Mouse (Mus musculus): ENCODE results near the gene Gucy2g. TPM values are rescaled to one million over a fixed set of nuclear protein-coding genes. Genes with fewer than 3 reads are reported as not detected.

The Gucy2g gene
- polyA plus RNA-seq, 1 experiment from 2014 or later: 0.05 TPM

- Histone ChIP-seq H3K36me3 (ENCODE audit: control insufficient read depth, insufficient read depth, low read length) (no peaks in the 10 kb centered on the region), H3K9ac (ENCODE audit: low read depth, low read length) (peak overlapping the region; percentile 73), H3K4me3 (ENCODE audit: low read length) (peak overlapping the region; percentile 48), H3K27me3 (ENCODE audit: control insufficient read depth, insufficient read depth, low read length) (no peaks in the 10 kb centered on the region), H3K4me1 (ENCODE audit: control insufficient read depth, insufficient read depth, low read length) (no peaks in the 10 kb centered on the region), H3K4me2 (replicated peaks; ENCODE audit: low read depth, low read length) (peak overlapping the region; percentile 55), H3K9me3 (ENCODE audit: control insufficient read depth, low read length) (no peaks in the 10 kb centered on the region), H3K27ac (ENCODE audit: low read depth, low read length) (peak overlapping the region; percentile 68)
- ATAC-seq (ENCODE audit: low FRiP score, low TSS enrichment): peak; percentile 67
- WGBS: 0% methylated on average over 32 of the region's 32 CpGs
These were observed 12.8 kb upstream of the Gucy2g start for GRCm38 (mm10) chr19:55253570-55254441.

DNA sequence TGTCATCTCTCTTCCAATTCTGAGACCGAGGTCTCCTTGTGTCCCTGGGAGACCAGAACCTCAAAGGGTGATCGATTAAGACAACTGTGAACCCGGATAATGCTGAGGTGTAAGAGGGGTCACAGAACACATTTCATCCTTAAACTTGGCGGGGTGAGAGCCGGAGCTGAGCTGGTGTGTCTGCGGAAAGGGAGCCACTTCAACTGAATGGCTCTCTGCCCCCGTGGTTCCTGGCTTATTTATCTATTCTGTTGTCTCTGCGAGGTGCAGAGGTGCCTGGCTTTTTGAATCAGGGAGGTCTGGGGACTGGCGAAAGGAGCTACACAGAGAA, 12.2 kb upstream of the Gucy2g start:
- Histone ChIP-seq H3K4me2 (replicated peaks; ENCODE audit: low read depth, low read length) (peak overlapping the region; percentile 55), H3K9ac (ENCODE audit: low read depth, low read length) (peak overlapping the region; percentile 73), H3K4me1 (ENCODE audit: control insufficient read depth, insufficient read depth, low read length) (no peaks in the 10 kb centered on the region), H3K27ac (ENCODE audit: low read depth, low read length) (peak overlapping the region; percentile 68; the same call in 1 of the 2 replicates), H3K4me3 (ENCODE audit: low read length) (peak overlapping the region; percentile 48), H3K9me3 (ENCODE audit: control insufficient read depth, low read length) (no peaks in the 10 kb centered on the region), H3K36me3 (ENCODE audit: control insufficient read depth, insufficient read depth, low read length) (no peaks in the 10 kb centered on the region), H3K27me3 (ENCODE audit: control insufficient read depth, insufficient read depth, low read length) (no peaks in the 10 kb centered on the region)
- WGBS: 5% methylated on average over 9 of the region's 9 CpGs
- ATAC-seq (ENCODE audit: low FRiP score, low TSS enrichment): no peak; the same call in 1 of the 2 replicates

DNA sequence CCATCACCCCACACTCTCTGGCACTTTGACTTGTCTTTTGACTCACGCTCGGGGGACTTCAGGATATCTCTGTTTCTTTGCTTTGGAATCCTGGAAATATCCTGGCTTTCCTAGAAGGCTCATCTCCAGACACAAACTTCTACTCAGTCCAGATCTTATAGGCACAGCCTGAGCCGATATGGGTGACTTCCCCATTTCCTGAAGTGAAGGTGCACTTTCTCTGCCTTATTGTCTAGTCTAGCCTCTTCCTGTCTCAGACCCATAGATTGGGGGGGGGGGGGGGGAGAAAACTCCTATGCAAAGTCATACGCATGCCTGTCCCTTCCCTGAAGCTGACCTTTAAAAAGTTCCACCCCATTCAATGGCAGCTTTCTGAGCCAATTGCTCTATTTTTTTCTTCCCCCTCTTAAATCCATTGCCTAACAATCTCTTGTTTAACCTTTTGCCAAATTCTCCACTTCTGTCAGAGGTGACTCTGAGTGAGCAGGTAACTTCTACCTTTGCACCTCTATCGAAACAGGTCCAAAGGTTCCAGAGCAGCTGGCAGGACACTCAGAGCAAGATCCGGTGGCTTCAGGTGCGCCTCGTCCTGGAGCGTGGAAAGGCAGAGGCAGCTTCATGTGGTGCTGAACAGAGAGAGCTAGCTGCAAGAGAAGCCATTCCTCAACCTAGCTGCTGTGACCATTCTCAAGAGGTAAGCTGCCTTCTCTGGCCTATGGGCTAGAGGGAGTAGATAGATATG, 10.5 kb upstream of the Gucy2g start, which contains the start of gene Acsl5:
TSS of gene Acsl5 (plus strand) at position 556 of the 742 bp plus-strand sequence.
- ATAC-seq (ENCODE audit: low FRiP score, low TSS enrichment): no peak
- Histone ChIP-seq H3K27me3 (ENCODE audit: control insufficient read depth, insufficient read depth, low read length) (no peaks in the 10 kb centered on the region), H3K4me2 (replicated peaks; ENCODE audit: low read depth, low read length) (no peak within 1 kb of the TSS), H3K4me1 (ENCODE audit: control insufficient read depth, insufficient read depth, low read length) (no peaks in the 10 kb centered on the region), H3K36me3 (ENCODE audit: control insufficient read depth, insufficient read depth, low read length) (no peaks in the 10 kb centered on the region), H3K9ac (ENCODE audit: low read depth, low read length) (no peak within 1 kb of the TSS), H3K9me3 (ENCODE audit: control insufficient read depth, low read length) (no peaks in the 10 kb centered on the region), H3K4me3 (ENCODE audit: low read length) (no peak within 1 kb of the TSS), H3K27ac (ENCODE audit: low read depth, low read length) (no peak within 1 kb of the TSS)
- 96% methylated on average over 9 of the region's 9 CpGs for WGBS

- H3K36me3 ChIP-seq (ENCODE audit: control insufficient read depth, insufficient read depth, low read length): no peaks in the 10 kb centered on the region
- no peak overlapping the region for H3K4me2 ChIP-seq (replicated peaks; ENCODE audit: low read depth, low read length)
- 91% methylated on average over 5 of the region's 5 CpGs for WGBS
- no peak for ATAC-seq (ENCODE audit: low FRiP score, low TSS enrichment)
- H3K9ac ChIP-seq (ENCODE audit: low read depth, low read length): no peak overlapping the region
- H3K27ac ChIP-seq (ENCODE audit: low read depth, low read length): no peak overlapping the region
- no peak overlapping the region for H3K4me3 ChIP-seq (ENCODE audit: low read length)
- no peaks in the 10 kb centered on the region for H3K27me3 ChIP-seq (ENCODE audit: control insufficient read depth, insufficient read depth, low read length)
- H3K4me1 ChIP-seq (ENCODE audit: control insufficient read depth, insufficient read depth, low read length): no peaks in the 10 kb centered on the region
- H3K9me3 ChIP-seq (ENCODE audit: control insufficient read depth, low read length): no peaks in the 10 kb centered on the region
These were observed 9.4 kb upstream of the Gucy2g start for GRCm38 (mm10) chr19:55250451-55250850.

- Histone ChIP-seq H3K36me3 (ENCODE audit: control insufficient read depth, insufficient read depth, low read length) (no peaks in the 10 kb centered on the region), H3K9ac (ENCODE audit: low read depth, low read length) (no peak overlapping the region), H3K9me3 (ENCODE audit: control insufficient read depth, low read length) (no peaks in the 10 kb centered on the region), H3K4me1 (ENCODE audit: control insufficient read depth, insufficient read depth, low read length) (peaks cover 4% of the 10 kb centered on the region; the same call in 1 of the 2 replicates), H3K4me3 (ENCODE audit: low read length) (no peak overlapping the region), H3K27ac (ENCODE audit: low read depth, low read length) (no peak overlapping the region), H3K4me2 (replicated peaks; ENCODE audit: low read depth, low read length) (no peak overlapping the region), H3K27me3 (ENCODE audit: control insufficient read depth, insufficient read depth, low read length) (no peaks in the 10 kb centered on the region)
- WGBS: 56% methylated on average over 9 of the region's 9 CpGs
- ATAC-seq (ENCODE audit: low FRiP score, low TSS enrichment): no peak
These were observed 7.0 kb upstream of the Gucy2g start for GRCm38 (mm10) chr19:55247991-55248520.

DNA sequence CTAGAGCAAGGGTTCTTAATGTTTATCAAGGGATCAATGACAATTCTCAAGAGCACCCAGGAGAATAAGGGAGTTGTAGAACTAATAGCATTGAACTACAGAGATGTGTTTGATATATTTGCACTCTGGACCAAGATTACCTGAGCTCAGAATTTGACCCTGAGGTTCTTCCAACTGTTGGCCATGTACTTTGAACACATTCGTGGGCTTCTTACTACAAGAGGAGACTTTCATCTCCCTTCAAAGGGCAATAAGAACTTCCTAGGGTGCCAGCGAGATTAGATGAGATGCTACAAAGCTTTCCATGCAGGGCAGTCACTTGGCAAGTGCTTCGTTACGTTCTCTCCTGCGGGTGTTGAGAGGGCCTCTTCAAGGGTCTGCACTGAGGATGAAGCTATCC, 6.5 kb upstream of the Gucy2g start:
- Histone ChIP-seq H3K4me2 (replicated peaks; ENCODE audit: low read depth, low read length) (no peak overlapping the region), H3K4me3 (ENCODE audit: low read length) (no peak overlapping the region), H3K27ac (ENCODE audit: low read depth, low read length) (no peak overlapping the region), H3K27me3 (ENCODE audit: control insufficient read depth, insufficient read depth, low read length) (no peaks in the 10 kb centered on the region), H3K9me3 (ENCODE audit: control insufficient read depth, low read length) (no peaks in the 10 kb centered on the region), H3K36me3 (ENCODE audit: control insufficient read depth, insufficient read depth, low read length) (no peaks in the 10 kb centered on the region), H3K9ac (ENCODE audit: low read depth, low read length) (no peak overlapping the region), H3K4me1 (ENCODE audit: control insufficient read depth, insufficient read depth, low read length) (peaks cover 4% of the 10 kb centered on the region; the same call in 1 of the 2 replicates)
- ATAC-seq (ENCODE audit: low FRiP score, low TSS enrichment): no peak
- WGBS: 82% methylated on average over 5 of the region's 5 CpGs

DNA sequence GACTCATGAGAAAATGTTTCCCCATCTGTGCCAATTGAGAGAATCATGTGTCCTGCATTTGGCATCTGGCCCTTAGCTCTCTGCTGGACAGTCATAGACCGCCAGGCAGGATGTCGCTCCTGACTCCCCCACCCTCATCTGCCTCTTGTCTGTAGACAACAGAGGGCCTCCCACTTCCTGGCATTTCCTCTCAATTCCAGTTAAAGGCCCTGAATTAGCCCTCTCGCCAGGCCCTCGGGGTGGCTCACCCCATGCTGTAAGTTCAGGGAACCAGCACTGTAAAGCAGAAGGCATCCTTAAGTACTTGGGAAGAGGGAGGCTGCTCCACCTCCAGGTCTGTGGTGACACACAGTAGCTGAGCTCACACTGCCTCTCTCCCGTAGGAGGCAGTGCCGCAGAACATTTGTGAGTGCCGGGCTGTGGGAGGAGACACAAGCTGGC, 3.8 kb upstream of the Gucy2g start:
- Histone ChIP-seq H3K4me1 (ENCODE audit: control insufficient read depth, insufficient read depth, low read length) (peaks cover 4% of the 10 kb centered on the region; the same call in 1 of the 2 replicates), H3K36me3 (ENCODE audit: control insufficient read depth, insufficient read depth, low read length) (no peaks in the 10 kb centered on the region)
- 8% methylated on average over 7 of the region's 7 CpGs for WGBS

GRCm38 (mm10) chr19:55239766-55240426, 1.1 kb downstream of the Gucy2g start:
- H3K4me2 ChIP-seq (replicated peaks; ENCODE audit: low read depth, low read length): no peak overlapping the region
- H3K4me1 ChIP-seq (ENCODE audit: control insufficient read depth, insufficient read depth, low read length): peaks cover 3% of the 10 kb centered on the region; the same call in 1 of the 2 replicates
- no peak overlapping the region for H3K27ac ChIP-seq (ENCODE audit: low read depth, low read length)
- no peak overlapping the region for H3K4me3 ChIP-seq (ENCODE audit: low read length)
- H3K36me3 ChIP-seq (ENCODE audit: control insufficient read depth, insufficient read depth, low read length): no peaks in the 10 kb centered on the region
- 59% methylated on average over 6 of the region's 6 CpGs for whole genome bisulfite sequencing
- no peak overlapping the region for H3K9ac ChIP-seq (ENCODE audit: low read depth, low read length)
- no peaks in the 10 kb centered on the region for H3K27me3 ChIP-seq (ENCODE audit: control insufficient read depth, insufficient read depth, low read length)
- ATAC-seq (ENCODE audit: low FRiP score, low TSS enrichment): no peak
- H3K9me3 ChIP-seq (ENCODE audit: control insufficient read depth, low read length): no peaks in the 10 kb centered on the region

More for the DNA sequence above, 3.8 kb upstream of the Gucy2g start:
- peak overlapping the region; percentile 55; the same call in 1 of the 2 replicates for H3K27ac ChIP-seq (ENCODE audit: low read depth, low read length)
- no peak overlapping the region; the same call in 1 of the 2 replicates for H3K4me2 ChIP-seq (replicated peaks; ENCODE audit: low read depth, low read length)
- no peak overlapping the region for H3K9ac ChIP-seq (ENCODE audit: low read depth, low read length)
- H3K4me3 ChIP-seq (ENCODE audit: low read length): no peak overlapping the region
- ATAC-seq (ENCODE audit: low FRiP score, low TSS enrichment): peak; percentile 87
- no peaks in the 10 kb centered on the region for H3K9me3 ChIP-seq (ENCODE audit: control insufficient read depth, low read length)
- H3K27me3 ChIP-seq (ENCODE audit: control insufficient read depth, insufficient read depth, low read length): no peaks in the 10 kb centered on the region

Measured in kidney, embryonic 14.5 days (tissue).